Comparison of ENCODE assay signal across 8 mouse cellular contexts in genomic region chr12:17691320-17691876, GRCm38 (mm10). TPM values are rescaled to one million over a fixed set of nuclear protein-coding genes. Genes with fewer than 3 reads are reported as not detected.
DNase-seq lines count a peak whose midpoint lies in the region; ATAC-seq and TF ChIP-seq lines count a peak whose summit lies in the region.

No protein-coding gene starts in this region.

- peak overlapping the region; percentile 77 for H3K4me3 ChIP-seq in embryonic facial prominence, embryonic 15.5 days (replicated peaks)
- H3K4me3 ChIP-seq in hindbrain, postnatal 0 days (ENCODE audit: low read length): peak overlapping the region; percentile 73
- H3K4me3 ChIP-seq in liver, embryonic 14.5 days (ENCODE audit: insufficient read depth in 1 of 2, low read depth in 2 of 2, low read length in 2 of 2): peak overlapping the region; percentile 55 to 66
- H3K4me3 ChIP-seq in neural tube, embryonic 13.5 days: peak overlapping the region; percentile 56

- under 1% methylated on average over 30 of the region's 30 CpGs for WGBS in embryonic facial prominence, embryonic 15.5 days
- WGBS in hindbrain, postnatal 0 days: 2% methylated on average over 30 of the region's 30 CpGs
- WGBS in liver, embryonic 14.5 days (ENCODE audit: insufficient replicate concordance): under 1% methylated on average over 30 of the region's 30 CpGs
- 0% methylated on average over 30 of the region's 30 CpGs for WGBS in neural tube, embryonic 13.5 days

- H3K9ac ChIP-seq in embryonic facial prominence, embryonic 15.5 days: peak overlapping the region; percentile 63
- peak overlapping the region; percentile 69 for H3K9ac ChIP-seq in hindbrain, postnatal 0 days (replicated peaks; ENCODE audit: low read length)
- peak overlapping the region; percentile 41 for H3K9ac ChIP-seq in liver, embryonic 14.5 days (replicated peaks)
- peak overlapping the region; percentile 80 for H3K9ac ChIP-seq in neural tube, embryonic 13.5 days

- no peaks in the 10 kb centered on the region for H3K27me3 ChIP-seq in embryonic facial prominence, embryonic 15.5 days
- no peaks in the 10 kb centered on the region for H3K27me3 ChIP-seq in hindbrain, postnatal 0 days (ENCODE audit: insufficient read depth, low read length)
- H3K27me3 ChIP-seq in liver, embryonic 14.5 days (ENCODE audit: control insufficient read depth, insufficient read depth, low read length): peaks cover 14% of the 10 kb centered on the region
- H3K27me3 ChIP-seq in neural tube, embryonic 13.5 days: 0 out of 2 replicates have a peak, but pooled peaks cover 4% of the 10 kb centered on the region

- H3K9me3 ChIP-seq in embryonic facial prominence, embryonic 15.5 days (replicated peaks): no peaks in the 10 kb centered on the region
- no peaks in the 10 kb centered on the region for H3K9me3 ChIP-seq in hindbrain, postnatal 0 days (ENCODE audit: low read length)
- H3K9me3 ChIP-seq in liver, embryonic 14.5 days (ENCODE audit: control insufficient read depth, low read length): no peaks in the 10 kb centered on the region
- H3K9me3 ChIP-seq in neural tube, embryonic 13.5 days: no peaks in the 10 kb centered on the region

- peak overlapping the region; percentile 95 for H3K4me2 ChIP-seq in embryonic facial prominence, embryonic 15.5 days (replicated peaks)
- H3K4me2 ChIP-seq in hindbrain, postnatal 0 days (ENCODE audit: low read depth, low read length): peak overlapping the region; percentile 96
- H3K4me2 ChIP-seq in liver, embryonic 14.5 days (ENCODE audit: low read depth): peak overlapping the region; percentile 89
- H3K4me2 ChIP-seq in neural tube, embryonic 13.5 days: peak overlapping the region; percentile 88

- DNase-seq in cerebellum, adult 11 months: peak; percentile 56
- DNase-seq in ZHBTc4 (ENCODE audit: low read depth, low spot score): peak; percentile 31
- peak; percentile 35 for DNase-seq in hindbrain, postnatal 0 days (ENCODE audit: low spot score)
- no peak for DNase-seq in liver, embryonic 14.5 days (ENCODE audit: low read depth in 3 of 3, low spot score in 3 of 3)
- no peak for DNase-seq in right cerebral cortex, postnatal 36 days (ENCODE audit: low spot score in 2 of 2)

- TF ChIP-seq CTCF in hindbrain, postnatal 0 days (IDR thresholded peaks at IDR 0.05; ENCODE audit: low read depth): no peak
- no peak for TF ChIP-seq CTCF in liver, embryonic 14.5 days (IDR thresholded peaks at IDR 0.05; ENCODE audit: low read depth)

- no peak for ATAC-seq in cerebellum, adult (ENCODE audit: insufficient number of reproducible peaks, low FRiP score, low TSS enrichment)
- ATAC-seq in embryonic facial prominence, embryonic 15.5 days (ENCODE audit: insufficient number of reproducible peaks, low FRiP score, low TSS enrichment, low read depth): 0 out of 2 replicates have a peak, but pooled peaks have one; percentile 9
- peak; percentile 28 for ATAC-seq in hindbrain, postnatal 0 days
- ATAC-seq in liver, embryonic 14.5 days (ENCODE audit: insufficient read depth): no peak
- peak; percentile 57 for ATAC-seq in neural tube, embryonic 13.5 days (ENCODE audit: low read depth)

- no peak for TF ChIP-seq EP300 in liver, embryonic 14.5 days (IDR thresholded peaks at IDR 0.05; ENCODE audit: low read depth)

- no peaks in the 10 kb centered on the region for H3K36me3 ChIP-seq in embryonic facial prominence, embryonic 15.5 days
- H3K36me3 ChIP-seq in hindbrain, postnatal 0 days (ENCODE audit: insufficient read depth, low read length): no peaks in the 10 kb centered on the region
- H3K36me3 ChIP-seq in liver, embryonic 14.5 days (replicated peaks; ENCODE audit: control insufficient read depth, insufficient read depth, low read depth): no peaks in the 10 kb centered on the region
- no peaks in the 10 kb centered on the region for H3K36me3 ChIP-seq in neural tube, embryonic 13.5 days

- peak overlapping the region; percentile 61; the same call in 1 of the 2 replicates for H3K27ac ChIP-seq in embryonic facial prominence, embryonic 15.5 days (replicated peaks)
- H3K27ac ChIP-seq in hindbrain, postnatal 0 days: peak overlapping the region; percentile 51; the same call in 1 of the 2 replicates
- H3K27ac ChIP-seq in liver, embryonic 14.5 days: no peak overlapping the region
- H3K27ac ChIP-seq in neural tube, embryonic 13.5 days (replicated peaks): no peak overlapping the region

- peaks cover 46% of the 10 kb centered on the region for H3K4me1 ChIP-seq in embryonic facial prominence, embryonic 15.5 days
- H3K4me1 ChIP-seq in hindbrain, postnatal 0 days (ENCODE audit: insufficient read depth, low read length): peaks cover 16% of the 10 kb centered on the region
- H3K4me1 ChIP-seq in liver, embryonic 14.5 days (replicated peaks; ENCODE audit: control insufficient read depth in 2 of 2, insufficient read depth in 2 of 2, low read length in 1 of 2): peaks cover 0 to 10% of the 10 kb centered on the region in 2 experiments; a peak in 2 of 4 replicates
- peaks cover 28% of the 10 kb centered on the region for H3K4me1 ChIP-seq in neural tube, embryonic 13.5 days (replicated peaks)

RNA-seq across cellular contexts. Expression of gene Hpcal1, which starts 0.7 kb away (rescaled TPM):
- polyA plus RNA-seq in embryonic facial prominence, embryonic 15.5 days (2015; fragmentation: Nextera tagmentation; extraction: Ambion mirVana): 57.2 and 60.5 TPM in 2 replicates
- total RNA-seq in hindbrain, postnatal 0 days (2014; rRNA removed): 93.9 and 95.2 TPM in 2 replicates
- 171 and 180 TPM in 2 replicates for polyA plus RNA-seq in hindbrain, postnatal 0 days (2015; fragmentation: Nextera tagmentation; extraction: Ambion mirVana)
- 16.2 and 16.6 TPM in 2 replicates for polyA plus RNA-seq in liver, embryonic 14.5 days (2012; rRNA removed)
- polyA plus RNA-seq in liver, embryonic 14.5 days (2014; fragmentation: Nextera tagmentation; extraction: Ambion mirVana): 13.6 and 14.7 TPM in 2 replicates
- 77.0 and 79.2 TPM in 2 replicates for polyA plus RNA-seq in neural tube, embryonic 13.5 days (2015; fragmentation: Nextera tagmentation; extraction: Ambion mirVana)

Comparison
In these comparisons a context has a peak if more than half of its experiments do, and no peak if none do; other contexts are left out.
1. DNase-seq: peak in cerebellum, adult 11 months (single experiment), ZHBTc4 (single experiment) and hindbrain, postnatal 0 days (single experiment); none in liver, embryonic 14.5 days (0 of 3) and right cerebral cortex, postnatal 36 days (0 of 2).
2. ATAC-seq: peak in embryonic facial prominence, embryonic 15.5 days (single experiment), hindbrain, postnatal 0 days (single experiment) and neural tube, embryonic 13.5 days (single experiment); none in cerebellum, adult (single experiment) and liver, embryonic 14.5 days (single experiment).
3. H3K27ac ChIP-seq: peak in embryonic facial prominence, embryonic 15.5 days (single experiment) and hindbrain, postnatal 0 days (single experiment); none in liver, embryonic 14.5 days (single experiment) and neural tube, embryonic 13.5 days (single experiment).
4. Peak in every context shown above with its lines, with median percentiles within 50 percentile points of each other: H3K4me2 ChIP-seq, H3K4me3 ChIP-seq and H3K9ac ChIP-seq.